Mouse (Mus musculus) CD4-positive, CD25-positive, alpha-beta regulatory T cell (primary cell): ENCODE measurements around the gene Dbnl. TPM values are rescaled to one million over a fixed set of nuclear protein-coding genes. Genes with fewer than 3 reads are reported as not detected.

Experiments used
- polyA plus RNA-seq: library from polyadenylated mRNA; unstranded; fragments of 100-300 nt; shearing (Covaris generic); gene quantifications from one replicate; pipeline ENCODE4 v1.2.1, GENCODE M21; 2017

Dbnl gene
- 275 TPM for polyA plus RNA-seq

GRCm38 (mm10) chr11:5788056-5789014 is at the start of gene Dbnl:
Gene Dbnl, plus strand, starts transcription at chr11:5788488.

GRCm38 (mm10) chr11:5761820-5762632 is 26.3 kb upstream of the Dbnl start, which contains the start of gene Urgcp:
Gene Urgcp, minus strand, starts transcription at chr11:5762376.

DNA sequence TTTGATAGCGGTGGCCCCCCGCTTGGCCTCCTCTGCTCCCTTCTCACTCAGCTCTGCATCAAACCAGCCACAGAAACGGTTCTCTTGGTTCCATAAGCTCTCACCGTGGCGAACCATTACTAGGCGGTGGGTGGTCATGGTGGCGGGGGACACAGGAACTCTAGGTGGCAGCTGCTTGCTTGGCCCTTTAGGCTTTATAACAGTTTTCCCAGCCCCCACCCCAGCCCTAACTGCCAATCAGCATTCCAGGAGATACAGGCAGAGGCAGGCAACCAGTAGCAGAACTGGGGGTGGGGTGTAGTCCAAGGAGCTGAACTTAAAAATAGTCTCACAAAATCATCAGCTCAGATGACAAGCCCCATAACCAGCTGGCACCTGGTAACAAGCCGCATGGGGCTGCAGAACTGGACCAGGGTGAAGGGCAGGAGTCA is 15.3 kb downstream of the Dbnl start, which contains the start of gene Pgam2:
Gene Pgam2 (minus strand): TSS at position 183 of the 431 bp plus-strand sequence.

DNA sequence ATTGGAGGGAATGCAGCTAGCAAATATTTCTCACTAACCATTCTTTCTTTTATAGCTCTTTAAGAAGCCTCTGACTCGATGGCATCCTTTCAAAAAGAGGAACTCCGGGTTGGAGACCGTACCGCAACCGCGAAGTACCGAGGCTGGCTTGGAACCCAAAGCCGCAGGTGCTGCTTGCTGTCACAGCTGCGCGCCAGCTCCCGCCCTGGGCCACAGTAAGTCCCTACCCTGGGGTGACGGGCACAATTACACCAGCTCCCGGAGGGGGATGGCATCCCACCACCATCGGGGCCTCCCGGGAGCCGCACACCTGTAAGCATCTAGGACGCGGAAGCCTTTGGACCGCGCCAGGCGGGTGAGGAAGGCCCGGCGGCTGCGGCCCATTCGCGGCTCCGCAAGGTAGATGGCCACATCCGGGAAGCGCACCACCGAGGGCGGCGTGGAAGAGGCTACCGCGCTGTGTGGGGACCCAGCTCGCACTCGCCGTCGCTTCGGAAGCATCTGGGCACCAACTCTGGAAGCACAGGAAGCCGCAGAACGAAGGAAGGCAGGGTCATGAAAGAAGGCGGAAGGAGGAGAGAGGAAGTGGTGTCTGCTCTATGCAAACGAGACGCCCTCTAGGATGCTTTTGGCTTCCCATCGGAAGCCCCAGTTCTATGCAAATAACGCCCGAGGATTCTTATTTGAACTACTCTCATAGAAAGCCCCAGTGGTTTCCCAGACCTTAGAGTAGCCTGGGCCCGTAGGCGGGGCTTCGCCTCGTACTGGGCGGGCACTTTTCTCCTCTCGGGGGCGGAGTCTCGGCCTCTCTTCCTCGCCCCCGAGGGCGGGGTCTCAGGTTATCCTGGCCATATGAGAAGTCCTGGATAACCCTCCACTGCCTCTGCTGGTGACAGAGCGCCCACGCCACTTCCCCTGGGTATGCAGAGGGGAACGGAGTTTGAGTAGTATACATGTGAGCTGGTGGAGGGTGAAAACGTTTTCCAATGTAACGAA is 49.3 kb downstream of the Dbnl start, which contains the start of gene Polm:
Gene Polm (minus strand): TSS at position 766 of the 996 bp plus-strand sequence.

Other genes with a start within 250 kb of the Dbnl start
- gene Ccdc117, start 246.3 kb upstream of the Dbnl start, polyA plus RNA-seq, result 29.7 TPM
- not detected for gene Ankrd36, start 218.8 kb upstream of the Dbnl start, polyA plus RNA-seq
- 164 TPM for gene Mrps24, start 72.8 kb upstream of the Dbnl start, polyA plus RNA-seq
- gene Urgcp, start 26.1 kb upstream of the Dbnl start, polyA plus RNA-seq, result 30.4 TPM
- gene Pgam2, start 15.2 kb downstream of the Dbnl start, polyA plus RNA-seq, result 4.0 TPM
- 37.2 TPM for gene Polm, start 49.5 kb downstream of the Dbnl start, polyA plus RNA-seq
- 0.47 TPM for gene Aebp1, start 73.5 kb downstream of the Dbnl start, polyA plus RNA-seq
- gene Pold2, start 89.8 kb downstream of the Dbnl start, polyA plus RNA-seq, result 76.0 TPM
- not detected for gene Myl7, start 110.3 kb downstream of the Dbnl start, polyA plus RNA-seq
- not detected for gene Gck, start 161.6 kb downstream of the Dbnl start, polyA plus RNA-seq
- gene Ykt6, start 167.2 kb downstream of the Dbnl start, polyA plus RNA-seq, result 48.0 TPM